Mouse (Mus musculus) erythroblast, embryonic 14.5 days (primary cell): ENCODE measurements around the gene Gm867.

Experiments used
- GATA1 ChIP-seq: IDR thresholded peaks from 2 replicates; pipeline ENCODE4 v1.6.1; 2012; ENCODE audit warnings: low read length, inconsistent platforms, mixed read lengths
- TAL1 ChIP-seq: IDR thresholded peaks from 3 replicates; pipeline ENCODE4 v1.6.1; 2012; ENCODE audit warnings: low read length, inconsistent platforms, mixed read lengths

DNA sequence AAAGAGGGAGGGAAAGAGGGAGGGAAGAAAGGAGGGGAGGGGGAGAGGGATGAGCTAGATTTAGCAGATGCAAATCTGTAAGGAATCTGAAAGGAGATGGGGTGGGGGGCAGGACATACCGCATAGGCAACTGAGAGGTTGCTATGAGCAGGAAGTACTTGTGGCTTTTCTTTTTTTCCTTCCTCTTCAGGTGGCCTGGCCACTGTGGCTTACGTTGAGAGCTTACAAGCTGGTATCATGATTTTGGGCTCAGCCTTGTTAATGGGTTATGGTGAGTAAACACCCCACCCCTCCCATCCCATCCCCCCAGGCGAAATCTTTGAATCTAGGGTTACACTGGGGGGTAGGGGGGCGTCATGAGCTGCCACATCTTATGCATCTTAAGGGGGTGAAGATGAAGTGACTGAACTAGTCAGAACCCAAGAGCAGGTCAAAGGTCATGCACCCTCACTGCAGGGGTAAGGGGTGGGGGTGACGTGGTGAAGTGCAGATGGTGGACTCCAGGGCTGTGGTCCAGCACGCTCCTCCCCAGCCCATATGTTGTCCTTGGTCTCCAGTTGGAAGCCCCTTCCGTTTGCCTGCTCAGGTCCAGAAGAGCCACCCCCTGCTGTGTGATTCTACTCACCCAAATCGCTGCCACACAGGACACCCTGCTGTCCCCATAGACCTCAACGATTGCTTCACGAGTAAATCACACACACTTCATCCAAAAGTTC, 37.8 kb upstream of the Gm867 start:
- no peak for TF ChIP-seq TAL1
- TF ChIP-seq GATA1, result no peak
